Mouse (Mus musculus) fibroblast of lung, adult 2 months (primary cell): Measurements from ENCODE around the gene Per2.

Source experiments
- DNase-seq: peaks from one replicate; pipeline ENCODE4 v3.0.0-alpha.2; 2011; ENCODE audit warnings: low read depth

The Per2 gene

DNA sequence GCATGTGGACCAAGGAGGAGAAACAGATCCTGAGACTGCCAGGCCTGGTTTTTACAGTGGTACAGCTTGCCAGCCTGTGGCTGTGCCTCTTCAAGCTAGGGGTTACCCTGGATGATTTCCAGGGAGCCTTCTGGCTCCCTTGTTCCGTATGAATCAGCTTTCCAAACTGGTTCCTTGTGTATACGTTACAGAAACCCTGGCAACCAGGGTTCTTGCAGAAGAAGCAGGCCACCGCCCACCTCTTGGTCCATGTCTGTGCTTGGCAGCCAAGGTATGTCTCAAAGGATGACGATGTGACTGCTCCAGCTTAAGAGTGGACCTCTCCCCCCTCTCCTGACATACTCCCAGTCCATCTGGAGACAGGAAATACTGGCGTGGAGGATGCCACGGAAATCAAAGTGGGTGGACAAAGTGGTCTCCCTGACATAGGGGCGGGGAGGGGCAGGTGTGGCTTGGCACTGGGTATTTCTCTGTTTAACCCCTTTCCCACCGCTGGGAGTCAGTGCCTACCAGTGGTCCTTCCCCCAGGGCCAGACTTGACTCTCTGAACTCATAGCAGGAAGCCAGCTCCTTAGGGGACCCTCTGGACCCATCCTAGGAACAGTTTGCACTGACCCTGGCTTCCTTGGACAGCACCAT, 782 bp downstream of the Per2 start:
- peak; percentile 83 for DNase-seq

DNA sequence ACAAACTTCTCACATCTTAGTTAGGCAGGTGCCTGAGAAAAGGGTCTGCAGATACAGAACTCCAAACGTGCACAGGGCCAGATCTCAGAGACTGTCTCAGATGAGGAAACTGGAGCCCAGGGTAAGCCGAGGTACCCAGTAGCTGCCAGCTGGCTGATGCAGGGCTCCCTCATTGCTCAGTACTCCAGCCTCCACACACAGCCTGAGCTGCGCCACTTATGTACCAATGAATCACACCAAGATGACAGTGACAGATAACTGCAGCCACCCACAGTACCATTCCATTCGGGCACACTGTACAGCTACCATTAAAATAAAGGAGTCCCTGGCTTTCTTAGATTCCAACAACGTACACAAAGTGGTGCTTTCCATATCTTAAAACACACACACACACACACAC, 1.4 kb downstream of the Per2 start:
- no peak for DNase-seq

DNA sequence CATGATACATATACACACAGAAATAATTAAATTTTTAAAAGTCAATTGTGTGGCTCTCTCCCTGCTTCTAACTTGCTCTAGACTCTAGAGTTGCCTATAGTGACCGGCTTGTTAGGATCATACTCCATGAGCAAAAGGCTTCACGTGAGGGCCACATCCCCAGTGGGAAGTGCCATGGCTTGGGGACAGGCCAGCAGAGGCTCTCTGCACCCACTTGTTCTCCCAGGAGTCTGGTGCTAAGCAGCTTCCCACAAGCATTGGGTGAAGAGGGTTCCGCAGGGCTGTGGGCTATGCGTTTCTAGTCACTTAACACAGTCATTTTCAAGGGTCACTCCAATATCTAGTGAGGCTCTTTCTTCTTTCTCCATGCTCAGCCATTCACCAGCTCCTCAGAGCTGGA, 2.0 kb downstream of the Per2 start:
- DNase-seq = no peak

DNA sequence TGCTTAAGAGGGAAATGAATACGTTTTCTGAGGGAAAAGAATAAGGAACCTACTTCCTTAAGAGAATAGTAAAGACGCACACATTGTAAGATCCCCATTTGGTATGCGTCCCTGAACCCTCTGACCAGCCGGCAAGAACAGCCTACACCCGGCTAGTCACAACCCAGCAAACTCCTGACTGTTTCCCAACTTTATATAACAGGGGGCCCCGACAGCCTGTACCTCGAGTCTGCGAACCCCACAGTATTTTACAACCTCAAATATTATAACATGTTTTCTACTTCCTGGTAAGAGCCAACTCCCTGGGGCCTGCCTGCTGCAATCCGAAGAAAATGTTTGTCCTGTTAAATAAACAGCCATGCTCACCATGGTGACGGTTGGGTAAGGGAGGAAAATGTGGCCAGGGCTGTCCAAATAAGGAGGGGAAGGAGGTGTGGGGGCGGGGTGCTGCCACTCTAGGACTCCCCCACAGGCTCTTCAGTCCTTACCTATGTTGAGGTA, 2.8 kb downstream of the Per2 start:
- no peak for DNase-seq

DNA sequence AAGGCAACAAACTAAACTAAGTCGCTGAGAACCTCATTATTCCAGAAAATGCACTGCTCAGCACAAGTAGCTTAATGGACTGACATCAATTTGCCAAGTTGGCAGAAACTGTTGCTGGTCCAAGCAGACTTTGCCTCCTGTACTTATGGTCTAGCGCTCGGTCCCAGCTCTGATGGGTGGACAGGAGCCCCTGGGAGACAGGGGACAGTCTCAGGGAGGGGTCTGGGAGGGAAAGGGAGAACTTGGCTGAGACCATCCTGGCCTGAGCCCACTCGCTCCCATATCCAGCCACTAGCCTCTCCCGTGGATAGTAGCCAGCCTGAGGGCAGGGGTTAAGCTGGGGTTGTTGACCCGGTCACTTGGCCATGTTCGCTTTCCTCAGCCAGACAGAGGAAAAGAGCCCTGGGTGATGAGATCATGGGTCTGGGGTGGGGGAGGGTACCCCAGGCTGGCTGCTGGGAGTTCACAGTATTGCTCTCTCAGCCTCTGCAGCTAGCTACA, 3.4 kb downstream of the Per2 start:
- DNase-seq = no peak

DNA sequence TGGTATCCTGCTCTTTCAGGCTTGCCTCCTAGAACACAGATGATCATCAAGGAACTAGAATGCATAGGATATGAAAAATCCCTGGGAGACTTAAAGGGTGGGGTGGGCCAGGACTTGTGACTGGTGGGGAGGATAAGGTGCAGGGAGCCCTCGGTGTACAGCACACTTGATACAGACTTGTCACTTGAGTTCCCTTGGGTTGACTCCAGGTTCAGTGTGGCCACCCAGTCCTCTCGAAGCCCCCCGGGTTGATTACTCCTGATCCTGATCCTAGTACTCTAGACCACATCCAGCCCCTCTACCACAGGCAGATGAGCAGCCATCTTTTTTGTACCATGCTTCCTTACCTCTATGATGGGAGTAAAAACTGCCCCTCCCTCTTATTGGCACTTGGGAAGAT, 4.2 kb downstream of the Per2 start:
- no peak for DNase-seq

DNA sequence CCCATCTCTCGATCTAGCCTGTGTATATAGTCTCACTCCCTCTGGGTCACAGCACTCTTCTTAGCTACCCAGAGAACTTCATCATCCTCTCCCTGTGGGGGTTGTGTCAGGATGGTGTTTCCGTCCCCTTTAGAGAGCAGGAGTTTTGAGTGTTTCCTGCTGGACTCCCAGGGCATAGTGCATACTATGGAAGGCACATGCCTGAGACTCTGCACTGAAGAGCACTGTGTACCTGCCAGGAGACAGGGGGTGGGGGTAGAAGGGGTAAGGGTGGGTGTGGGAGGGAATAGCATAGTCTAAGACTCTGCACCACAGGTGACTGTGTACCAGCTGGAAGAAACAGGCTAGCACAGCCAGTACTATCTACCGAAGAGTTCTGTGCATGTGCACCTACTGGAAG, 4.8 kb downstream of the Per2 start:
- DNase-seq = no peak

DNA sequence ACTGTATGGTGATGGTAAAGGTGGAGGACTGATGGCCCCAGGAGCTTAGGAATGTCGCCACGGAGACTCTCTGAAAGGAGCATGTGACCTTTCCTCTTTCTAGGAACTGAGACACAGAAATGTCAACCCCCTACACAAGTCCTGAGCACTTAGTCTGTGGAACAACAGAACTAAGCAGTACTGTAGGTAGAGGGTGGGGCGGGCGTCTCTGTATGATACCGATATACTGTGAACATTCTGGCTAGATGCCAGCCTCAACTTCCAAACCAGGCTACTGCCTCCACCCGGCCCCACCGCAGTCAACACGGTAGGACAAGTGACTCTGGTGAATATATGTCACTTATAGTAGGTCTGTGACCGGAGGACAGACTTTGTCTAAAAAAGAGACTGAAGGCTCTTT, 5.2 kb downstream of the Per2 start:
- DNase-seq = no peak

DNA sequence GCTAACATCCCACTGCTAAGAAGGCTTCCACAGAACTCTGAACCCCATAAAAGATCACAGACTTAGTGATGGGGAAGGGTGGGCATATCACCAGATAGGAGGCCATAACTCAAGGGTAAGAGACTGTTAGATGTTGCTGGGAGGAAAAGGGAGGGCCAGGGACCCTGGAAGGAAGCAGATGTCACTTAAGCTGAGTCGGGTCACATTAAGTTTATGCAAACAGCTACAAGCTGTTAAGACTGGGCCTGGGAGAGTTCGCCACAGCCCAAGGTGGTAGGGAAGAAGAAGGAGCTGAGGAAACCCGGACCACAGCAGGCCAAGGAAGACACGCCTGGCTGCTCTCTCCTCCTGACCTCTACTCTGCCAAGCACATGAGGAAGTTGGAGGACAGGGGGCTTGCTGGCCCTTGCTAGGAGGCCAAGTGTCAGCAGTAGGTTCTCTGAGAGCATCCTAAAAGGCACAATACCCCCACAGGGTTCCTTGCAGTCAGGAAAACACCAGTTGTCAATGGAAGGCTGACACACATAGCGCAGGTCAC, 7.5 kb downstream of the Per2 start:
- no peak for DNase-seq

DNA sequence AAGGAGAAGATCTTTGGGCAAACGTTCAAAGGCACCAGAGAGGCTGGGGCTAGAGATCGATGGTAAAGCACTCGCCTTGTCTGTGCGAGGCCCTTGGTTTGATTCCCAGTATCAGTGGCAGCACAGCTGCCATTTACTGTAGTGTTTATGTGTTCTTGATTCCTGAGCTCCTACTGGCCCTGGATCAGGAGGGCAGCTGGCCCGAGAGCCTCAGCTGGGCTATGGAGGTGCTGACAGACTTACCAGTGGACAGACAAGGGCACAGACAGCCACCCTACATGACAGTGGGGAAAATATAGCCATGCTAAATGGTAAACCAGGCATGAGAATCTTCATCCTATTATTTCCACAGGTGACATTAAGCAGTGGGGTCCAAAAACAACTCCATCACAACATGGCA, 8.3 kb downstream of the Per2 start:
- DNase-seq = no peak

DNA sequence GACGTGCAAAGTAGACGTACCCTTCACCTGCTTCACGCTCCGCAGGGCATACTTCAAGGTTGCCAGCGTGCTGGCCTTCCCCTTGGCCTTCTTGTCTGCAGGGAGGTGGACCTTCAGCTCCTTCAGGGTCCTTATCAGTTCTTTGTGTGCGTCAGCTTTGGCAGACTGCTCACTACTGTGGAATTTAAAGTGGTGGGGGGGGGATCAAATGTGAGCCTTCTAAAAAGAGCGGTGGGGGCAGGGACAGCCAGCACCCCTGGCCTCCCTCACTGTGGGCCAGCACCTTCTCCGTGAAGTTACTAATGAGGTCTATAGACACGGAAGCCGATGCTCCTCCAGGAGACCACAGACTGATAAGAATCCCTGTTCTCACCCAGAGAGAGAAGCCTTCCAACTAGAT, 10.4 kb downstream of the Per2 start:
- DNase-seq = no peak

DNA sequence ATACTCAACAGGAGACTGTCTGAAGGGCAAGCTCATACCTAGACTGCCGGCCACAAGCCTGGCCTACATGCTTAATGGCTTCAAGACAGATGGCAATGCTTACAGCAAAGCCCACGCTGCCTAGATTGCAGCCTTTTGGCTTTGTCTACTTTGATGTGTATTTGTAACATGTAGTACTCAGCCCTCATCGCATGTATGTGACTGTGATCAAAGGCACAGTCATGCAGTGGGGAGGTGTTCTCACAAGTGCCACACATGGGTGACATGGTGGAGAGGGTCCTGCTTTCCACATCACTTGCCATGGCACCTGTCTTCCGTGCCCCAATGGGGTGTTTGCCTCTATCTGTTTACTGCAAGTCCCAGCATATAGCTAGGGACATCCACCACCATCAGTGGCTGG, 12.6 kb downstream of the Per2 start:
- DNase-seq = no peak

DNA sequence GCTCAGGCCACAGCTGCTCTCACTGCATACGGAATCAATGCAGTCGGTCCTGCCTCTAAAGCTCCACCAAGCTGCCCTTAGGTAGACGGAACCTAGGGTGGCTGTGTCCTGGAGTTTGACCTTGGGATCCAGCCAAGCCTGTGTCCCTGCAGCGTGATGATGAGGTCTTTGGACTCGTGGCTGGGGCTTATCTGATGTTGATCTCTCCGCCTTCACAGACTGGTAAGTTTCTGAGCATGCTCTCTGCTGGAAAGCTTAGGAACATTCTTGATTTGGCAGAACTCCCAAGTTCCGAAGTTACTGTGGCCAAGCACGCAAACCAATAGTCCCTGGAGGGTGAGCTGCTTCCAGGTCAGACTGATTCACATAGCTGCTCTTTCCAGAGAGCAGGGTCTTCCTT, 13.1 kb downstream of the Per2 start:
- DNase-seq = peak; percentile 83

DNA sequence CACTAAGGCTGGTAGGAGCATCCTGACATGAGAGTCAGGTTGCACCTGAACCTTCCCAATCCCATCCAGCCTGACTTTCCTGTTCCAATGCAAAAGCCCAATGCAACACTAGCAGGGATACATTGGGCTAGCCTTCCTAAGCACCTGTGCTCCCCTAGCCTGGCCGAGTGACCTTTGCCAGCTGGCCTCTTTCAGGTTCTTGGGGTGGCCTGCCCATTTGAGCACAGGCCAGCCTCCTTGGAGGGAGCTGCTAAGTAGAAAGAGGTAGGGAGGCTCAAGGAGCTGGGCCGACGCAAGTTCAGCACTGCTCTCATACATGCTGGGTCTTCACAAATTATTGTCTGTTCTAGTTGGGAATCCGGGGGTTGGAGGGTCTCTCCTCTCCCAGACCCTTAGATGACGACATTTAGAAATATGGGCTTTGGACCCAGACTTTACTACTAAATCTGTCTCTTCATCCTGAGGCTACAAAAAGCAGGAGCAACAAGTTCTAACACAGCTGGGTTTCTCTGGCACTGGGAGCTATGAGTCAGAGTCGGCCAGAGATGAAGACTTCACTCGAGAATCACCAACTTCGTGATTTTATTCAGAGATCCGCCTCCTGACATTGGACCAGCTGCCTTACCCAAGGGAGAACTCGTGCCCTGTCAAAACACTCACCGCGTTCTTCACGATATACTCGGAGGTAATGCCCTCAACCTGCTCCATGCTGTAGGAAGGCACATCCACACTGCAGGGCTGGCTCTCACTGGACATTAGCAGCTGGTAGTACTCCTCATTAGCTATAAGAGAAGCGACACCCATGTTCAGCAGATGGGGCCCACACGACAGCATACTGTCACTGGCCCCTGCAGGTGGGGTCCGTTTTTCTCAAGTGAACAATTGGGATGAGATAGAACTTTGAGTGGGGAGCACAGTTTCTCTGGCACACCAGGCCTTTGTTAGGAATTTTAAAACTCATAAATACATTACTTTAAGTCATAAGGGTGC, 14.0 kb downstream of the Per2 start:
- DNase-seq = no peak

DNA sequence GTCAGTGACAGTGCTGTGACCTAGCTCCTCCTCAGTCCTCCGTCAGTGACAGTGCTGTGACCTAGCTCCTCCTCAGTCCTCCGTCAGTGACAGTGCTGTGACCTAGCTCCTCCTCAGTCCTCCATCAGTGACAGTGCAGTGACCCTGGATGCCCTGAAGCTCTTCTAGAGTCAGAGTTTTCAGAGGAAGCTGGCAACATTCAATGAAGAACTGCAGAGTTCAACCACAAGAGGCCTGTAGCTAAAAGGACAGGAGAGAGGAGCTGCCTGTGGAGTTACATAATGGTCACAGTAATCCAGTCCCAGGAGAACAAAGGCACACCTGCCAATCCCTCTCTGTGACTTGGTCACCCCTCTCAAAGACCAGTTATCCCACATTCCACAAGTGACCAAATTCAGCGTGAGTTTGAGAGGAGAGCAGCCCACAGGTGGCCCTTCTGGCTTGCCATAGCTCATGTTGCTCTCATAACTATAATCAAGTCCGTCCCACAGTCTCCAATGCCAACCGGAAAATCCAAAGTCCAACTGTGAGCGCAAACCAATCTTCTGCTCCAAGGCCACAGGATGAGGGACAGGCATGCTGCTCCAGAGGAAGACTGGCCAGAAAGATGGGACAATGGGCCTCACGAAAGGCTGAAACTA, 16.7 kb downstream of the Per2 start:
- no peak for DNase-seq

DNA sequence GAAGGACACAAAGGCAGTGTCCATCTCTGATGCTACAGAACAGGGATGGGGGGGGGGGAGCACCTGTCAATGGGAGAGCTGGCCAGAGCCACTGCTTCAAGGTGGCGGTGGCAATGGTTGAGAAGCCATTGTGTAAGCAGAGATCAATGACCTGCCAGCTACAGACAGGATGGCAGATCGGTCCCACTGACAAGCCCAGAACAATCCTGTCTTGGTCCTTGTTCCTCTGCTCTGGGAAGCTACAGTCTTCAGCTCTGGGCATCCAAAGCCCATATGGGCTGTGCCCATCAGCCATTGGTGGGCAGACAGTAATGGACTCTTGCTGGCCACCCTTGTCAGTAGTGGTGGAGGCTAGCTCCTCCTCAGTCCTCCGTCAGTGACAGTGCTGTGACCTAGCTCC, 17.3 kb downstream of the Per2 start:
- no peak for DNase-seq

DNA sequence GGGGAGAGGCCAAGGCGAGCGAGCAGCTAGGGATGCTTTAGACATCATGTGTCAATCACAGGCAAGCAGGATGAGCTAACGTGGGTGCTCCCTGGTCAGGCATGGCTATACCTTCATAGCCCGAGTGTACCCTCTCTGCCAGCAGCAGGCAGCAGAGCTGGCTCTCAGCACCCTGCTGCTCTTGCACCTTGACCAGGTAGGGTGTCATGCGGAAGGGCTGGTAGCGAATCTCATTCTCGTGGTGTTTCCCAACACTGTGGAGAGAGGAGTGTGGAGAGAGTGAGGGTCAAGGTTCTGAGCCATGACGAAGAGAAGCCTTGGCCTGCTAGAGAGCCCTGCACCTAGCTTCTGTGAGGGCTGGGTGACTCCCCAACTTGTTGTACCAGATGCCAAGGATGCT, 19.3 kb downstream of the Per2 start:
- DNase-seq = no peak

DNA sequence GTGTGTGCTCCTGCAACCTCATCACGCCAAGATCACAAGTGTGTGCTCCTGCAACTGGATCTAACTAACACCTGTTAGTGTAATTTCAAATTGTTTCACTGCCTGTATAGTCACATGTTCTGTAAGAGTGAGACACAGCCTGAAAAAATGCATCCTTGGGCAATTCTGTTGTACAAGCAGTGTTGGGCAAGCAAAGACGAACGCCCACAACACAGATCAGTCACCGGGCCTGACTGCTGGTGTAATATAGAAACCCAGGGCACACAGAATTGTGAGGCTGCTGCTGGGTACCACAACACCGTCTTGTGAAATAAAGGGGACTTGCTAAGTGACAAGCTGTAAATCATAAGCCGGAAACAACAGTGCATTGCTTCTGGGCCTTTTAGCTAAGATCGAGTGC, 21.6 kb downstream of the Per2 start:
- DNase-seq = no peak

DNA sequence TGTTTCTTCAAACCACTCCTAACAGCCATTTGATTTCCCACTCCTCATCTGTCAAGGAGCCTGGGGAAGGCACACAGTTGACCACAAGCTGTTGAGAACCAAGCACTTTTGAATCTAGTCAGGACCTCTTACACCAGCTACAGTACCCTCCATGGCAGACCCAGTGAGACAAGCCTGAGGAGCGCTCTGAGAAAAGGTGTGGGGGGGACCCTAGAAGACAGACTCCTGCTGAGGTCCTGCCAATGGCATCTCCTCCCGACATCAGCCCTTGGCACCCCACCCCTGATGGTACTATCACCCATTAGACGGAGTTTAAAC, 22.1 kb downstream of the Per2 start:
- DNase-seq = no peak

DNA sequence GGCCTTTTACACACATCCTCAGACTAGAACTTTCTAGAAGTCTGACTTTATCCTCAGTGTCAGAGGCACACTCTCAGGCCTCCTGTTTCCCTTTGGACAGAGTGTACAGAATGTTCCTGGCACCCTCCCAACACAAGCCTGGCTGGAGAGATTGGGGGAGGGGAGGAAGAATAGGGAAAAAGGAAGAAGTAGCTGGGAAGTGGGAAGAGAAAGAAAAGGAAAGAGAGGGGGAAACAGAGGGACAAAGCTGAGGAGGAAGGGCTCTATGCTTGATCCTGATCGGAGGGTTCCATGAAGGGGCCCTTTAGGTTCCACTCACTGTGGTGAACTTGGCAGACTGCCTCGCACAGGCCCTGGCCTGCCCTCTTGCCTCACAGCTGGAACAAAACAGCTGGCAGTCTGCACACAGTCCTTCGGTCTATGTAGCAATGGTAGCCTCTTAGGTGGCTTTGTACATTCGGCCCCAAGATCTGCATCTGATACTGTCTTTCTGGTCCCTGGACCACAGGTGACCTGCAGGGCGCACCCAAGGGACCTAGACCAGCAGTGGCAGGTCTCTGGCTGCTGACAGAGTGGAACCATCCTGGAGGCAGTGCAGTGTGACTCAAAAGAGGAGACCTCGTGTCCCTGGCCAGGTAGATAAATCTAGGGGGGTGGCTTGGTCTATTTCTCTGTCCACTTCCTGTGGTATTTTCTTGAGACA, 22.6 kb downstream of the Per2 start:
- DNase-seq = no peak

DNA sequence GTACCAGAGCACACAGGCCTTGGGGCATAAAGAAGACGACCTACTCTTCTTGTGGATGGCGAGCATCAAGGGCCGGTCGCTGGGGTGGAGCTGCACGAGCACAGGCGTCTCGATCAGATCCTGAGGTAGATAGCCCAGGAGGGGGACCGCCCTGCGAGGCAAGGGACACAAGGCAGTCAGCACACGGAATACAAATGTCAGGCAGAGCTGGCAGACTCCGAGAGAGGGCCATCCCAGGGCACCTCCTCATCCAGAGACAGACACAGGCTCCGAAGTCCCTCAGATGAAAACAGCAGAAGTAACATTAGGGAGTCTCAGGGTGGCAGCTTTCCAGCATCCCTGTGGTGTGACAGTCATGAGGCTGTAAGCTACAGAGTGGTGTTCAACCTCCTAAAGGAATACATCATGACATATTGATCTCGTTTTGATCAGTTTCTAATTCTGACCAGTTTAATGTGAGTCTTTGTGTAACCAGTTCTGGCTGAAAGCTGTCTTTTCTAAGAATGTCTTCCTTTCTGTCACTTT, 23.5 kb downstream of the Per2 start:
- DNase-seq = no peak

DNA sequence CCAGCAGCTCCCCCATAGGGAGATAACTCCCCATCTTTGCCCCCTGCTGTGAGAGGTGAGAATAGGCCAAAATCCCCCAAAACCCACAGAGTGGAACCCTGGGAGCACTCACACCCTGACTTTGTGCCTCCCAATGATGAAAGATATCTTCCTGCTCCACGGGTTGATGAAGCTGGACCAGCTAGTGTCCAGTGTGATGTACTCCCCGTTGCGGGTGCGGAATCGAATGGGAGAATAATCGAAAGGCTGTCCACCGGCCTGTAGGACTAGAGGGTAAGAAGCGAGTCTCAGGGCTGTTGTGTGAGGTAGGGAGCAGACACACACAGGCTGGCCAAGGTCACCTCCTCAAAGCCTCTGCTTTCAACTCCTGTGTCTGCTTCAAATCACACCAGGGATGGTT, 24.2 kb downstream of the Per2 start:
- DNase-seq = no peak
